Mouse (Mus musculus) cerebellum, postnatal 25 days (tissue): ENCODE measurements around the gene Fbxo47.

Source experiments
- DNase-seq, 2 experiments: peaks; one replicate each; pipeline ENCODE4 v3.0.0; 2021; ENCODE audit warnings: mixed read lengths in 2 of 2

Gene Fbxo47

GRCm38 (mm10) chr11:97883918-97884600 lies at the start of gene Fbxo47:
Gene Fbxo47 (minus strand): TSS chr11:97884154.
- peak; percentile 96 to 98 for DNase-seq

- no peak for DNase-seq
These were observed 49.6 kb upstream of the Fbxo47 start for GRCm38 (mm10) chr11:97933553-97933952.

- DNase-seq = no peak
These were observed 45.0 kb upstream of the Fbxo47 start for GRCm38 (mm10) chr11:97928905-97929304.

- DNase-seq = peak in 1 of 2 experiments; percentile 13
These were observed 40.3 kb upstream of the Fbxo47 start for GRCm38 (mm10) chr11:97924217-97924616.

- no peak for DNase-seq
These were observed 39.7 kb upstream of the Fbxo47 start for GRCm38 (mm10) chr11:97923639-97924038.

- no peak for DNase-seq
These were observed 32.1 kb upstream of the Fbxo47 start for GRCm38 (mm10) chr11:97915974-97916503.

- no peak for DNase-seq
These were observed 31.5 kb upstream of the Fbxo47 start for GRCm38 (mm10) chr11:97915471-97915870.

GRCm38 (mm10) chr11:97913111-97913510 lies 29.2 kb upstream of the Fbxo47 start:
- DNase-seq = no peak

GRCm38 (mm10) chr11:97908634-97909348 lies 24.8 kb upstream of the Fbxo47 start:
- no peak for DNase-seq

- DNase-seq = no peak
These were observed 24.0 kb upstream of the Fbxo47 start for GRCm38 (mm10) chr11:97907935-97908334.

- DNase-seq = no peak
These were observed 23.0 kb upstream of the Fbxo47 start for GRCm38 (mm10) chr11:97906905-97907304.

- no peak for DNase-seq
These were observed 22.0 kb upstream of the Fbxo47 start for GRCm38 (mm10) chr11:97905941-97906340.

- no peak for DNase-seq
These were observed 21.6 kb upstream of the Fbxo47 start for GRCm38 (mm10) chr11:97905540-97905939.

GRCm38 (mm10) chr11:97904801-97905200 lies 20.8 kb upstream of the Fbxo47 start:
- DNase-seq = no peak

- DNase-seq = no peak
These were observed 17.9 kb upstream of the Fbxo47 start for GRCm38 (mm10) chr11:97901806-97902205.

GRCm38 (mm10) chr11:97899822-97900221 lies 15.9 kb upstream of the Fbxo47 start:
- DNase-seq = peak; percentile 87 to 93

- DNase-seq = no peak
These were observed 13.7 kb upstream of the Fbxo47 start for GRCm38 (mm10) chr11:97897568-97898185.

GRCm38 (mm10) chr11:97896655-97897054 lies 12.7 kb upstream of the Fbxo47 start:
- DNase-seq = no peak

- no peak for DNase-seq
These were observed 7.9 kb upstream of the Fbxo47 start for GRCm38 (mm10) chr11:97891821-97892220.

GRCm38 (mm10) chr11:97885296-97885915 lies 1.5 kb upstream of the Fbxo47 start:
- DNase-seq = no peak

- no peak for DNase-seq
These were observed 739 bp upstream of the Fbxo47 start for GRCm38 (mm10) chr11:97884601-97885185.

- DNase-seq = peak; percentile 72 to 80
These were observed 424 bp downstream of the Fbxo47 start for GRCm38 (mm10) chr11:97883542-97883917.

- no peak for DNase-seq
These were observed 3.6 kb downstream of the Fbxo47 start for GRCm38 (mm10) chr11:97880362-97880761.
